Mouse (Mus musculus): ENCODE results near the gene Grik3.

DNA sequence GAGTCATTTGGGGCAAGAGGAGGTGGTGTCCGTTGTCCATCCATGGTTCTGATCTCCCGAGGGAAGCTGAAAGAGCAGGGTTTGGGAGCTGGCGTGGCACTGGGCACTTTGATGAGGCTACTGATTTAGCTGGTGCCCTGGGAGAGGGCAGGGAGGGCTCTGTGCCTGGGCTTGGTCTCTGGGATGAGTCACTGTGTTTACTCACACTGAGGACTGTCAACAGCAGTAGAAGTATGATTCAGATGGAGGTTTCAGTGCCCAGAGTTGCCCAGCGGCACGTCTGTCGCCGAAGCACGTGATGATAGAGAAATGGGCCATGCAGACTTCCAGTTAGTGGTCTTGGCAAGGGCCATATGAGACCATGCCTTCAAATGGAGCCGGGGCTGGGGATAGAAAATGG lies 63.3 kb downstream of the Grik3 start:
- TF ChIP-seq TAL1 (IDR thresholded peaks at IDR 0.05; ENCODE audit: low read length), result no peak
- no peak for TF ChIP-seq CTCF (IDR thresholded peaks at IDR 0.05 in 2 of 3, conservative IDR thresholded peaks at IDR 0.05 in 1 of 3; ENCODE audit: control insufficient read depth in 1 of 3, insufficient read depth in 1 of 3, low read depth in 2 of 3, low read length in 3 of 3, poor library complexity in 1 of 3, severe bottlenecking in 1 of 3)
- no peak for TF ChIP-seq CHD1 (IDR thresholded peaks at IDR 0.05; ENCODE audit: low read depth, low read length)
- no peak for TF ChIP-seq JUND (IDR thresholded peaks at IDR 0.05; ENCODE audit: low read depth, low read length)
- no peak for TF ChIP-seq MXI1 (IDR thresholded peaks at IDR 0.05; ENCODE audit: low read depth, low read length)
- TF ChIP-seq ZMIZ1 (IDR thresholded peaks at IDR 0.05; ENCODE audit: low read depth, low read length), result no peak
- TF ChIP-seq POLR2A (IDR thresholded peaks at IDR 0.05; ENCODE audit: control insufficient read depth in 1 of 2, insufficient read depth in 1 of 2, low read depth in 1 of 2, low read length in 2 of 2, poor library complexity in 1 of 2), result no peak
- TF ChIP-seq MAFK (IDR thresholded peaks at IDR 0.05; ENCODE audit: borderline replicate concordance, low read depth, low read length), result no peak

All from MEL (cell line).